Mouse (Mus musculus): ENCODE measurements at regions not wholly inside any gene's neighbourhood (a gene's known extent, or its start where the extent isn't known, plus 50 kb on each side); places are given as distances from the start of the nearest gene placed in this dataset.

DNA sequence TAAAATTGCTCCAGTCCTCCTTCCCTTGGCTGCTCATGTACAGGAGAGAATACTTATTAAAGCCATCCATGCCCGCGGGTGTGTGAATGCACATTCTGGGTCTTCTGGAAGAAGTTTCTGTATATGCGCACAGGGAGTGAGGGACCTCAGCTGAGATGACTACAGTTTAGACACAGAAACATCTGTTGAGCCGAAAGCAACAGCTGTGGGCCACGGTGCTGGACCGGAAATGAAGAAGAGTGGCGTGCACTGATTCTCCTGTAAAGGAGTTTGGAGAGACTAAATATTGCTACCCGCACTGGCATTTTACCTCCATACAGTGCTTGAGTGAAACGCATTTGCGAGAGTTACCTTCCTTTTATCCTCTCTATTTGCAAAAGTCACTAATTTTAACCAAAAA lies 278.0 kb upstream of the Gm5148 start:
- TF ChIP-seq EP300 (IDR thresholded peaks at IDR 0.05; ENCODE audit: low read depth) (no peak), CTCF (IDR thresholded peaks at IDR 0.05; ENCODE audit: low read depth) (no peak)
